Mouse (Mus musculus): ENCODE measurements around the gene Steap2.

- no peak for TF ChIP-seq CTCF (IDR thresholded peaks at IDR 0.05; ENCODE audit: borderline replicate concordance, insufficient read depth, low read length)
- no peak for TF ChIP-seq POLR2A (IDR thresholded peaks at IDR 0.05; ENCODE audit: low read depth, low read length)
These were observed 76.0 kb downstream of the Steap2 start for GRCm38 (mm10) chr5:5618329-5618728.
